Comparison of ENCODE assay signal across 9 mouse cellular contexts in genomic region chr13:3896913-3897312, GRCm38 (mm10). TPM values are rescaled to one million over a fixed set of nuclear protein-coding genes. Genes with fewer than 3 reads are reported as not detected.
DNase-seq lines count a peak whose midpoint lies in the region; ATAC-seq and TF ChIP-seq lines count a peak whose summit lies in the region.
"Had no signal": no experiment of that assay in that cellular context is flagged by ENCODE, and none has a peak within 500 bp of the region (broad histone marks: within the 10 kb centered on the region; RNA-seq: fewer than 3 reads in every experiment).

No protein-coding gene starts in this region.

- TF ChIP-seq EP300 in heart, adult 2 months (IDR thresholded peaks at IDR 0.05; ENCODE audit: insufficient read depth, low read depth, low read length): peak; percentile 66; the same call in 1 of the 2 replicates
- no peak for TF ChIP-seq EP300 in CH12.LX (IDR thresholded peaks at IDR 0.05; ENCODE audit: low read length)
- no peak for TF ChIP-seq EP300 in lung, postnatal 0 days (IDR thresholded peaks at IDR 0.05)

- H3K9ac ChIP-seq in heart, adult 2 months (ENCODE audit: low read depth, low read length): no peak overlapping the region
- H3K9ac ChIP-seq in heart, embryonic 11.5 days (ENCODE audit: low read depth, low read length): no peak overlapping the region
- no peak overlapping the region for H3K9ac ChIP-seq in CH12.LX (ENCODE audit: insufficient read depth, low read depth)
- no peak overlapping the region for H3K9ac ChIP-seq in lung, postnatal 0 days (replicated peaks; ENCODE audit: low read depth)

- H3K36me3 ChIP-seq in heart, adult 2 months (ENCODE audit: control insufficient read depth, insufficient read depth, low read length): no peaks in the 10 kb centered on the region
- H3K36me3 ChIP-seq in heart, embryonic 11.5 days (ENCODE audit: control insufficient read depth, insufficient read depth, low read length): 0 out of 2 replicates have a peak, but pooled peaks cover 3% of the 10 kb centered on the region
- H3K36me3 ChIP-seq in CH12.LX (replicated peaks in 1 of 2; ENCODE audit: control insufficient read depth in 1 of 2, insufficient read depth in 1 of 2, low read length in 1 of 2): peaks cover 11 to 47% of the 10 kb centered on the region in 2 experiments
- H3K36me3 ChIP-seq in lung, postnatal 0 days (ENCODE audit: insufficient read depth, low read length): no peaks in the 10 kb centered on the region

- H3K4me3 ChIP-seq in heart, adult 2 months: no peak overlapping the region
- no peak overlapping the region for H3K4me3 ChIP-seq in heart, embryonic 11.5 days (ENCODE audit: low read depth, low read length)
- H3K4me3 ChIP-seq in CH12.LX (replicated peaks in 1 of 3; ENCODE audit: low read depth in 2 of 3, low read length in 2 of 3, poor library complexity in 1 of 3): no peak overlapping the region
- no peak overlapping the region for H3K4me3 ChIP-seq in lung, postnatal 0 days (ENCODE audit: low read depth, low read length)

- ATAC-seq in heart, embryonic 11.5 days (replicated peaks; ENCODE audit: insufficient number of reproducible peaks, low FRiP score, low TSS enrichment): no peak
- 0 out of 2 replicates have a peak, but pooled peaks have one; percentile 46 for ATAC-seq in cerebellum, adult (ENCODE audit: insufficient number of reproducible peaks, low FRiP score, low TSS enrichment)
- no peak for ATAC-seq in lung, postnatal 0 days

- no peaks in the 10 kb centered on the region for H3K4me1 ChIP-seq in heart, adult 2 months (ENCODE audit: control insufficient read depth, insufficient read depth, low read length)
- H3K4me1 ChIP-seq in heart, embryonic 11.5 days (ENCODE audit: control insufficient read depth, insufficient read depth, low read length): no peaks in the 10 kb centered on the region; the same call in none of the 2 replicates
- H3K4me1 ChIP-seq in CH12.LX (ENCODE audit: control insufficient read depth in 1 of 2, insufficient read depth in 2 of 2): peaks cover 4 to 8% of the 10 kb centered on the region in 2 experiments; a peak in 1 of 4 replicates
- H3K4me1 ChIP-seq in lung, postnatal 0 days (ENCODE audit: insufficient read depth, low read depth, low read length): peaks cover 10% of the 10 kb centered on the region; the same call in 1 of the 2 replicates

- no peaks in the 10 kb centered on the region for H3K27me3 ChIP-seq in heart, adult 2 months (ENCODE audit: control insufficient read depth, insufficient read depth, low read length)
- no peaks in the 10 kb centered on the region for H3K27me3 ChIP-seq in heart, embryonic 11.5 days (ENCODE audit: control insufficient read depth, insufficient read depth, low read length)
- H3K27me3 ChIP-seq in CH12.LX (replicated peaks): no peaks in the 10 kb centered on the region
- no peaks in the 10 kb centered on the region for H3K27me3 ChIP-seq in lung, postnatal 0 days (replicated peaks; ENCODE audit: insufficient read depth, low read length)

- TF ChIP-seq POLR2A in heart, adult 2 months (IDR thresholded peaks at IDR 0.05; ENCODE audit: insufficient read depth, low read depth, low read length): no peak
- TF ChIP-seq POLR2A in CH12.LX (IDR thresholded peaks at IDR 0.05; ENCODE audit: low read depth, low read length): no peak

- 28% methylated on average over 5 of the region's 5 CpGs for WGBS in heart, adult 2 months
- WGBS in heart, embryonic 11.5 days (ENCODE audit: insufficient replicate concordance): 39% methylated on average over 5 of the region's 5 CpGs
- 22% methylated on average over 5 of the region's 5 CpGs for WGBS in lung, postnatal 0 days

- peak; percentile 59 to 60 for DNase-seq in heart, adult 2 months
- DNase-seq in CH12.LX (ENCODE audit: extremely low read depth): peak; percentile 71
- peak; percentile 76 for DNase-seq in forelimb bud, embryonic 11.5 days (ENCODE audit: low read depth, low spot score)
- DNase-seq in kidney, postnatal 4 days: peak; percentile 74 to 76
- DNase-seq in lung, postnatal 0 days (ENCODE audit: low spot score): peak; percentile 86
- DNase-seq in spleen, adult 18-20 months: peak; percentile 16 to 67

- TF ChIP-seq RAD21 in CH12.LX (IDR thresholded peaks at IDR 0.05; ENCODE audit: low read depth, low read length): peak; percentile 94

- H3K9me3 ChIP-seq in heart, embryonic 11.5 days (replicated peaks; ENCODE audit: control insufficient read depth, low read length): no peaks in the 10 kb centered on the region
- no peaks in the 10 kb centered on the region for H3K9me3 ChIP-seq in CH12.LX (replicated peaks; ENCODE audit: low read length)
- H3K9me3 ChIP-seq in lung, postnatal 0 days (ENCODE audit: low read length): no peaks in the 10 kb centered on the region

- no peak overlapping the region for H3K27ac ChIP-seq in heart, adult 2 months
- no peak overlapping the region for H3K27ac ChIP-seq in heart, embryonic 11.5 days (ENCODE audit: low read depth, low read length)
- no peak overlapping the region for H3K27ac ChIP-seq in CH12.LX (ENCODE audit: insufficient read depth, low read depth)
- no peak overlapping the region for H3K27ac ChIP-seq in lung, postnatal 0 days (ENCODE audit: low read length)
- H3K27ac ChIP-seq: macrophage had no signal

- no peaks in the 10 kb centered on the region for H3K79me2 ChIP-seq in heart, adult 2 months (replicated peaks; ENCODE audit: control insufficient read depth, insufficient read depth, low read length)
- peaks cover 5% of the 10 kb centered on the region; the same call in 1 of the 2 replicates for H3K79me2 ChIP-seq in CH12.LX (replicated peaks; ENCODE audit: control insufficient read depth, extremely low read depth, insufficient read depth, poor library complexity, severe bottlenecking)

- peak; percentile 100 for TF ChIP-seq CTCF in heart, adult 2 months (IDR thresholded peaks at IDR 0.05)
- peak; percentile 90 to 95 for TF ChIP-seq CTCF in CH12.LX (conservative IDR thresholded peaks at IDR 0.05 in 1 of 2, IDR thresholded peaks at IDR 0.05 in 1 of 2; ENCODE audit: low read depth in 2 of 2, low read length in 2 of 2)
- TF ChIP-seq CTCF in lung, postnatal 0 days (IDR thresholded peaks at IDR 0.05): peak; percentile 98

- no peak overlapping the region for H3K4me2 ChIP-seq in heart, embryonic 11.5 days
- H3K4me2 ChIP-seq in CH12.LX (ENCODE audit: insufficient read depth, low read depth, poor library complexity, severe bottlenecking): no peak overlapping the region
- H3K4me2 ChIP-seq in lung, postnatal 0 days (replicated peaks; ENCODE audit: low read depth, low read length): no peak overlapping the region

- in situ Hi-C loops in CH12.LX (cut with MboI; ENCODE audit: low pct_ligation_motif_present, low pct_unique_long_range_greater_than_20kb, low sequenced_read_pairs): loop anchor here (5.0 to 25.0 kb wide), 2 partner anchors 135 to 230 kb away; no protein-coding TSS in a partner anchor

- dilution Hi-C loops in CH12.LX (cut with MboI; ENCODE audit: extremely low pct_ligation_motif_present, extremely low pct_unique_long_range_greater_than_20kb, low sequenced_read_pairs): no loop called here

- intact Hi-C loops in heart, adult 2 months (cut with DNase I): loop anchor here (1.0 to 10.0 kb wide), 3 partner anchors 232 to 492 kb away; no protein-coding TSS in a partner anchor

TF ChIP-seq in CH12.LX, 34 proteins besides CTCF, POLR2A, EP300 and RAD21:
- TF ChIP-seq SMC3 (IDR thresholded peaks at IDR 0.05; ENCODE audit: low read depth, low read length): peak; percentile 85
- TF ChIP-seq ZC3H11A (IDR thresholded peaks at IDR 0.05; ENCODE audit: low read depth, low read length): peak; percentile 61
- no peak for TF ChIP-seq MAFK (IDR thresholded peaks at IDR 0.05; ENCODE audit: insufficient replicate concordance, low read length)
- TF ChIP-seq UBTF (IDR thresholded peaks at IDR 0.05; ENCODE audit: low read depth, low read length): no peak

RNA-seq across cellular contexts. Expression of gene Net1, which starts 21.1 kb away (rescaled TPM):
- total RNA-seq in heart, adult 2 months (2021): 10 to 100 TPM; 16.6 to 18.8 TPM
- 6.4 TPM in 2 replicates for polyA plus RNA-seq in heart, adult 2 months (2012; rRNA removed)
- polyA plus RNA-seq in heart, embryonic 11.5 days (2014; fragmentation: Nextera tagmentation; extraction: Ambion mirVana): 47.9 and 51.8 TPM in 2 replicates
- total RNA-seq in CH12.LX (2012; rRNA removed) (15.7 and 18.9 TPM in 2 replicates), CH12.LX (2014; rRNA removed) (22.7 and 24.2 TPM in 2 replicates)
- polyA plus RNA-seq in CH12.LX (2012; ENCODE audit: insufficient read length, low read depth): 45.7 and 46.4 TPM in 2 replicates
- 83.7 and 91.5 TPM in 2 replicates for polyA plus RNA-seq in lung, postnatal 0 days (2015; fragmentation: Nextera tagmentation; extraction: Ambion mirVana)

RNA-seq across cellular contexts. Expression of gene Tubal3, which starts 21.2 kb away (rescaled TPM):
- total RNA-seq in heart, adult 2 months (2021): not detected
- polyA plus RNA-seq in heart, adult 2 months (2012; rRNA removed): not detected in 2 replicates
- polyA plus RNA-seq in heart, embryonic 11.5 days (2014; fragmentation: Nextera tagmentation; extraction: Ambion mirVana): not detected in 2 replicates
- total RNA-seq in CH12.LX (2012; rRNA removed): not detected in 2 replicates
- total RNA-seq in CH12.LX (2014; rRNA removed): 0.07 TPM in 1 of 2 replicates, not detected in the other
- polyA plus RNA-seq in CH12.LX (2012; ENCODE audit: insufficient read length, low read depth): not detected in 2 replicates
- polyA plus RNA-seq in lung, postnatal 0 days (2015; fragmentation: Nextera tagmentation; extraction: Ambion mirVana): not detected in 2 replicates
- polyA plus RNA-seq: macrophage had no signal

RNA-seq across cellular contexts. Expression of gene Calm5, which starts 42.9 kb away (rescaled TPM):
- not detected for total RNA-seq in heart, adult 2 months (2021)
- not detected in 2 replicates for polyA plus RNA-seq in heart, adult 2 months (2012; rRNA removed)
- not detected in 2 replicates for polyA plus RNA-seq in heart, embryonic 11.5 days (2014; fragmentation: Nextera tagmentation; extraction: Ambion mirVana)
- total RNA-seq in CH12.LX (2012; rRNA removed) (not detected in 2 replicates), CH12.LX (2014; rRNA removed) (not detected in 2 replicates)
- not detected in 2 replicates for polyA plus RNA-seq in CH12.LX (2012; ENCODE audit: insufficient read length, low read depth)
- not detected in 2 replicates for polyA plus RNA-seq in lung, postnatal 0 days (2015; fragmentation: Nextera tagmentation; extraction: Ambion mirVana)
- polyA plus RNA-seq: macrophage had no signal

RNA-seq across cellular contexts. Expression of gene Ucn3, which starts 48.2 kb away (rescaled TPM):
- total RNA-seq in heart, adult 2 months (2021): not detected
- not detected in 2 replicates for polyA plus RNA-seq in heart, adult 2 months (2012; rRNA removed)
- polyA plus RNA-seq in heart, embryonic 11.5 days (2014; fragmentation: Nextera tagmentation; extraction: Ambion mirVana): not detected in 2 replicates
- total RNA-seq in CH12.LX (2012; rRNA removed) (not detected in 2 replicates), CH12.LX (2014; rRNA removed) (not detected in 2 replicates)
- polyA plus RNA-seq in CH12.LX (2012; ENCODE audit: insufficient read length, low read depth): not detected in 2 replicates
- not detected in 2 replicates for polyA plus RNA-seq in lung, postnatal 0 days (2015; fragmentation: Nextera tagmentation; extraction: Ambion mirVana)
- polyA plus RNA-seq: macrophage had no signal

RNA-seq across cellular contexts. Expression of gene Calm4, which starts 59.4 kb away (rescaled TPM):
- total RNA-seq in heart, adult 2 months (2021): not detected
- not detected in 2 replicates for polyA plus RNA-seq in heart, adult 2 months (2012; rRNA removed)
- polyA plus RNA-seq in heart, embryonic 11.5 days (2014; fragmentation: Nextera tagmentation; extraction: Ambion mirVana): not detected in 2 replicates
- total RNA-seq in CH12.LX (2012; rRNA removed) (not detected in 2 replicates), CH12.LX (2014; rRNA removed) (not detected in 2 replicates)
- not detected in 2 replicates for polyA plus RNA-seq in CH12.LX (2012; ENCODE audit: insufficient read length, low read depth)
- polyA plus RNA-seq in lung, postnatal 0 days (2015; fragmentation: Nextera tagmentation; extraction: Ambion mirVana): not detected in 2 replicates
- polyA plus RNA-seq: macrophage had no signal
